Mouse (Mus musculus) brain, embryonic 14.5 days (tissue): ENCODE data around the gene Tuba1b.

Experiments
- CTCF ChIP-seq: fragments of 200-500 bp; IDR thresholded peaks from 2 replicates; pipeline ENCODE4 v1.5.1; 2012; ENCODE audit warnings: inconsistent platforms, mild to moderate bottlenecking, moderate library complexity, borderline replicate concordance; ENCODE audit not compliant: insufficient read depth, insufficient read length; ENCODE audit errors: extremely low read depth
- POLR2A ChIP-seq: fragments of 200-500 bp; IDR thresholded peaks from 2 replicates; pipeline ENCODE4 v1.6.1; 2012; ENCODE audit warnings: mild to moderate bottlenecking, inconsistent platforms, borderline replicate concordance; ENCODE audit not compliant: poor library complexity, insufficient read depth, insufficient read length, severe bottlenecking; ENCODE audit errors: extremely low read depth

GRCm38 (mm10) chr15:98968701-98969371, 34.5 kb upstream of the Tuba1b start:
- TF ChIP-seq CTCF = no peak
- no peak for TF ChIP-seq POLR2A
